Mouse (Mus musculus): ENCODE measurements around the gene Cd81.

The Cd81 gene

DNA sequence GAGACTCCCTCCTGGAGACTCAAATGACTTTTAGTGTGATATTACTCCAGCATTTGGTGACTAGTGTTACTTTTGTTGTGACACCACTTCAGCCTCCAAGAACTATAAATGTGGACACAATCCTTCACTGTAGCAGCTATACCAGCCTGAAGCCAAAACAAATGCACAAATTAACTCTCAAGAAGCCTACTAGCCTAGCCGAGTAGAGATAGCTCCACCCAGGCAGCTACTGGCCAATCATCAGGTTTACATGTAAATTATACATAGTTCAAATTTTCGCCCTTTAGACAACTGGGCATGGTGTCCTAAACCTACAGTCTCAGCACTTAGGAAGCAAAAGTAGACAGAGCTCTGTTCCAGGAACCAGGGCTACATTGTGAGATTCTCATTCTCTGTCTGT lies 1.2 kb upstream of the Cd81 start:
- no peaks in the 10 kb centered on the region for H3K27me3 ChIP-seq (ENCODE audit: control insufficient read depth, insufficient read depth, low read length, poor library complexity, severe bottlenecking)
- no peak for DNase-seq (ENCODE audit: low read depth, low spot score)
- H3K36me3 ChIP-seq (ENCODE audit: control insufficient read depth, insufficient read depth, low read length, poor library complexity, severe bottlenecking): no peaks in the 10 kb centered on the region

DNA sequence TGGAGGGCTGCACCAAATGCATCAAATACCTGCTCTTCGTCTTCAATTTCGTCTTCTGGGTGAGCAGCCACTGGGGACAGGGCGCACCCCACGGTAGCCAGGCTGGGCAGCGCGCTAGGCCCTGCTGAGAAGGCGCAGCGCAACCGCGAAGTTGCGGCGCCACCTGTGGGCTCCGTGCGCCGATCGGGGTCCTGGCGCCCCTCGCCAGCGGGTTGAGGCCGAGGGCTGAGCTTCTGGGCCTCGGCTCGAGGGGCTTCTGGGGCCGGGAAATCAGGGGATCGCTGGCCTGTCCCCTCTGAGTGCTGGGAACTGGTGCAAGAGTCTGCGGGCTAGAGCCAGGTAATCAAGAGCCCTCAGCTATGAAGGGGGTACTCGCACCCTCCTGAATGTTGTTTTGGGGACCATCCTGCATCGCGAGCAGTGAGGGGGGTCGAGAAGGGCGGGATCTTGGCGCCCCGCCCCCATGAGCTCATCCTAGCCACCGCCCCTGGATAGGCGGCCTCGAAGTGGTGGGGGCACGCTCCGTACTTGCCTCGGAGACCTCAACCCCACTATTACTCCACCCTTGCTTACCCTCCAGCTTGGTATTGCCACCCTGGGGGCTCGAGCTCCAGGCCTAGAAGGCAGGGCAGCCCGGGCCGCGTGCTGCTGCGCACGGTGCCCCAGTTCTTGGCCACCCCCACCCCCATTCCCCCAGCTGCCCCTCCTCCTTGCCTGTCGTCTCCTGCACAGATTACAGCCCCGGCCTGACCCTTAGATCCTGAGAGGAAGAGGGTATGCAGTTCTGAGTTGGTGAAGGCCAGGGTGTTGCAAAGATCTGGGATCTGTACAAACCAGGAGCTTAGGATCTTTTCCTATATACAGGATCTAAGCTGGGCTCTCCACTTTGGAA lies 715 bp downstream of the Cd81 start:
- H3K36me3 ChIP-seq (ENCODE audit: control insufficient read depth, insufficient read depth, low read length, poor library complexity, severe bottlenecking): no peaks in the 10 kb centered on the region; the same call in 1 of the 2 replicates
- peak; percentile 62 for DNase-seq (ENCODE audit: low read depth, low spot score)
- no peaks in the 10 kb centered on the region for H3K27me3 ChIP-seq (ENCODE audit: control insufficient read depth, insufficient read depth, low read length, poor library complexity, severe bottlenecking)

DNA sequence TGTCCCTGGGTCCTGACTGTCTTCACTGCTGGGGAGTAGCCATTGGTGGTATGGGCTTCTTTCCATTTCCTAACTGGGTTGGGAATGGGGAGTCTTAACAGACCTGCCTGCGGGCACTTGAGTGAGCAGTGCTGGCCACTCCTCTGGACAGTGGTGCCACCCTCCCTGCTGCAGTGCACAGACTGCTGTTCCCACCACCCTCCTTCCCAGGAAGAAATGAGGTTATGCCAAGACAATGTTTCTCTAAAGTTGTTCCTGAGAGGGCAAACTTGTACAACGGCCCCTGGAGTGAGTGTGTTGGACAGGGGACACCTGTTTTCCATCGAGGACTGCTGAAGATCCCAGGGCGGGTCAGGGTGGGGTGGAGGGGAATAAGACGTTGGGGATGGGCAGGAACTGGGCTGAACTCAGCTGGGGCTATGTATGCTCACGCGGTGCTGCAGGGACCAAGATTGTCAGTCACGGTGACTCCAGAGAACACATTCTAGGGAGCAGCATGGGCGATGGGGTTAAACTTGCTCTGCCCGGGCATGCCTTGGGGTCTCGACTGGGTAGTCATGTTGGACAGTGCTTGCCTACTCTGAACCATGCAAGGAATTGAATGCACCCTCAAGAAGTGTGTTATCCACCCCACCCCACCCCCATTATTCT lies 1.5 kb downstream of the Cd81 start:
- no peak for DNase-seq (ENCODE audit: low read depth, low spot score)
- no peaks in the 10 kb centered on the region for H3K27me3 ChIP-seq (ENCODE audit: control insufficient read depth, insufficient read depth, low read length, poor library complexity, severe bottlenecking)
- H3K36me3 ChIP-seq (ENCODE audit: control insufficient read depth, insufficient read depth, low read length, poor library complexity, severe bottlenecking): no peaks in the 10 kb centered on the region; the same call in 1 of the 2 replicates

DNA sequence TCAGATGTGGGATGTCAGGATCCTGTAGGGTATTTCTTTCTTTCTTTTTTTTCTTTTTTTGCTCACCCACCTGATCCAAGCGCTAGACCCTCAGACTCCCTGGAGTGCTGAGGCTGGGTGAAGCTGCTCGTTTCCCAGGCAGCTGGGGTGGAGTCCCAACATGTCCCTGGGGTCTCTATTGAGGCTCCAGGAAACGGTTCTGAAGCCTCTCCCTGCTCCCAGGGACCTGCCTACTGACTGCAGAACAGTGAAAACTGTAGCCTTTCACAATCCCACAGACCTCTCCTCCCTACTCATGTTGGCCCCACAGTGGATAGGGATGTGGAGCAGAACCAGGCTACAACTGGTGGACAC lies 2.0 kb downstream of the Cd81 start:
- H3K36me3 ChIP-seq (ENCODE audit: control insufficient read depth, insufficient read depth, low read length, poor library complexity, severe bottlenecking): no peaks in the 10 kb centered on the region; the same call in 1 of the 2 replicates
- no peaks in the 10 kb centered on the region for H3K27me3 ChIP-seq (ENCODE audit: control insufficient read depth, insufficient read depth, low read length, poor library complexity, severe bottlenecking)

DNA sequence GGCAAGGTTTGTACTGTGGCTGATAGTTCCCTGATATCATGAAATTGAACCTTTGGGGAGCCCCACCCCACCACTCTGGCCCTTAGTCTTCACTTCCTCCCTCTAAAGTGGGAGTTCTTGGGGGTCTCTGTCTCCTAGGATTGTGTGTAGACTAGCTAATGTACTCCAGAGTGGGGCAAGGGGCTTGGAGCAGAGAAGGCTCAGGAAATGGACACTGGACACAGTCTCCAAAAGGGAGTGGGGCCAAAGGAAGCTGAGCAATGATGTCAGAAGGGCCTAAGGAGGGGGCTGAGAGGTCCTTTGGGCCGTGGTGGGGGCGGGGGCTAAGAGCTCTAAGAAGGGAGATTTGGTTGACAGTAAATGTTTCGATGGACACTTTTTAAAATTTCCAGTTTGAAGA lies 2.5 kb downstream of the Cd81 start:
- no peaks in the 10 kb centered on the region; the same call in 1 of the 2 replicates for H3K36me3 ChIP-seq (ENCODE audit: control insufficient read depth, insufficient read depth, low read length, poor library complexity, severe bottlenecking)
- no peak for DNase-seq (ENCODE audit: low read depth, low spot score)

More for the DNA sequence above, 2.0 kb downstream of the Cd81 start:
- no peak for DNase-seq (ENCODE audit: low read depth, low spot score)

DNA sequence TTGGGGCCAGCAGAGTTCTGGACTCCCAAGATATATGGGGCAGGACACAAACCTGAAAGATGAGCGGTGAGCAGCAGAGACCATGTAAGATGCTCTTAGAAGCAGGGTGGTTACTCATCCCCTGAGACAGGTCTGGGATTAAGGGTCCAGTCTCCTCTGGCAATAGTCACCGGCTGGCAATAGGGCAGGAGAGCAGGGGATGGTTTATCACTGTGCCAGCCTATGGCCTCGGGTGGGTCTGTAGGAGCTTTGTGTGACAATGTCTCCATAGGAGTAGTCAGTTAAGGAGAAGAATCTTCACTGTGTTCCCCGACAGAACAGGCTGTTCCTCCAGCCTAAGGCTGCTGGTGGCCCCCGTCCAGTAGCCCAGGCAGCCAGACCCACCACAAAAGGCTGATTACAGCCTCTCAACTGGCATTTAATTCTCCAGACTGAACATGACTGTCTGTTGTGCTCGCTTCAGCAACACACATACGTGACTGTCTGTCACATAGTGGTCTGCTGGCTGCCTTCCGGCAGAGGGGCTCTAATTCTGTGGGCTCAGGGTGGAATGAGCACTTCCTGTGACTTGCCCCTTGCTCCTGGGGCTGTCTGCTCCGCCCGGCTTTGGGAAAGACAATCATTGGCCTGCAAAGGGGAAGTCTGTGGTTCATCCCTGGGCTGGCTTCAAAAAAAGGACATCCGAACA lies 3.1 kb downstream of the Cd81 start:
- H3K27me3 ChIP-seq (ENCODE audit: control insufficient read depth, insufficient read depth, low read length, poor library complexity, severe bottlenecking): no peaks in the 10 kb centered on the region
- DNase-seq (ENCODE audit: low read depth, low spot score): no peak
- H3K36me3 ChIP-seq (ENCODE audit: control insufficient read depth, insufficient read depth, low read length, poor library complexity, severe bottlenecking): no peaks in the 10 kb centered on the region; the same call in 1 of the 2 replicates

More for the DNA sequence above, 2.5 kb downstream of the Cd81 start:
- H3K27me3 ChIP-seq (ENCODE audit: control insufficient read depth, insufficient read depth, low read length, poor library complexity, severe bottlenecking): no peaks in the 10 kb centered on the region

DNA sequence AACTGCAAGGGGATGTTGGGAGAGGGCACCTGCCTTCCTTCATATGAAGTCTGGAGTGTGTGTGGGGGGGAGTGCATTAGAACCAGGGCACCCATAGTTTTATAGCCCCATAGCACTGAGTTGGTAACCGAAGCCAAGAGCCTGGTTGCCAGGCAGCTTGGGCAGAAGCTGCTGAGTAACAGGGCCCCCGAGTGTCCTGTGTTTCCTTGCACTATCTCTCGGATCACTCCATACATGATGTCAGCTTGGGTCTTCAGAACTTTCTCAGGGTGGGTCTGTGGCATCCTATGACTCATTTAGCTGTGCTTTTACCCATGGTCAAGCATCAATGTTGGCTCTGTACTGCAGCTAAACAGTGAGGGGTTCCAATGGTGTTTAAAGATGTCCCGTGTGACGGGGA lies 4.5 kb downstream of the Cd81 start:
- Histone ChIP-seq H3K36me3 (ENCODE audit: control insufficient read depth, insufficient read depth, low read length, poor library complexity, severe bottlenecking) (peaks cover under 1% of the 10 kb centered on the region), H3K27me3 (ENCODE audit: control insufficient read depth, insufficient read depth, low read length, poor library complexity, severe bottlenecking) (no peaks in the 10 kb centered on the region)
- no peak for DNase-seq (ENCODE audit: low read depth, low spot score)

DNA sequence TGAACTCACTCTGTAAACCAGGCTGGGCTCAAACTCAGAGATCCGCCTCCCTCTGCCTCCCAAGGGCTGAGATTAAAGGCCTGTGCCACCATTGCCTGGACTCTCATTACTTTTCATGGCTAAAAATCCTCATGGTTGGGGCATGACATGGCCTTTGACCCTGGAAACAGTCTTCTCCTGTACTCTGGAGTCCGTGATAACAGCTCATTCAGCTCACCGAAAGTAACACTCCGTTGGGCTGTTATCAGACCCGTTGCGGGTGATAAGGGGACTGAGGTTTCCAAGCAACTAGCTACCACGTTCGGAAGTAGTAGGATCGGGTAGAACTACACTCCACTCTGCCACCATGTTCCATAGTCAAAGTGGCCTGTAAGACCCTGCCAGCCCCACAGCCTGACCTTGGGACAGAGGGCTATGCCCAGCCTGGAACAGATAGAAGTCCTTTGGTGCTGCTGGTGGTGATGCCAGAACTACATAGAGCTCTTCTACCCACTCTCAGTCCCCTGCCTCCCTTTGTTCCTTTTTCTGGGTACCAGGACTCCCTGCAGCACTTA lies 5.2 kb downstream of the Cd81 start:
- no peak for DNase-seq (ENCODE audit: low read depth, low spot score)
- H3K36me3 ChIP-seq (ENCODE audit: control insufficient read depth, insufficient read depth, low read length, poor library complexity, severe bottlenecking): peaks cover 2% of the 10 kb centered on the region
- no peaks in the 10 kb centered on the region for H3K27me3 ChIP-seq (ENCODE audit: control insufficient read depth, insufficient read depth, low read length, poor library complexity, severe bottlenecking)

DNA sequence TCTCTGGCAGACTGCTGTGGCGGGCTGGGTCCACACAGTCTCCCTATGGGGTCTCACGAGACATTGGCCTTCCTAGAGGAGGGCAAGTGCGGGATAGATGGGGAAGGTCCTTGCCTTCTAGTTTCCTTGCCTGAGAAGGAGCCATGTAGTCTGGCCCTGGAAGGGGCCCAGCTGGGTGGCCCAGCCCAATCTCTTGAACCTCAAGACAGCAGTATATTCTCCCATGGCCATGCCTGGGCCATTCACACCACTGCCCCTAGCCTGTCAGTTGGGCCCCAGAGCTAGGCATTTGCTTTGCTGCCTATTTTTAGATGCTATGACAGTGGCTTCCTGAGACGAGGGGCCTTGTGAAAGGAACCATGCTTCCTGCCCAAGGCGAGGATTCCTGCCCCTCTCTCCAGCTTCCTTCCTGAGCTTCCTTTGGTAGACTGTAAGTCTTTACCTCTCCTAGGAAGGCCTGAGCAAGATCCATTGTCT lies 5.7 kb downstream of the Cd81 start:
- Histone ChIP-seq H3K36me3 (ENCODE audit: control insufficient read depth, insufficient read depth, low read length, poor library complexity, severe bottlenecking) (peaks cover 5% of the 10 kb centered on the region), H3K27me3 (ENCODE audit: control insufficient read depth, insufficient read depth, low read length, poor library complexity, severe bottlenecking) (no peaks in the 10 kb centered on the region)
- DNase-seq (ENCODE audit: low read depth, low spot score): no peak

DNA sequence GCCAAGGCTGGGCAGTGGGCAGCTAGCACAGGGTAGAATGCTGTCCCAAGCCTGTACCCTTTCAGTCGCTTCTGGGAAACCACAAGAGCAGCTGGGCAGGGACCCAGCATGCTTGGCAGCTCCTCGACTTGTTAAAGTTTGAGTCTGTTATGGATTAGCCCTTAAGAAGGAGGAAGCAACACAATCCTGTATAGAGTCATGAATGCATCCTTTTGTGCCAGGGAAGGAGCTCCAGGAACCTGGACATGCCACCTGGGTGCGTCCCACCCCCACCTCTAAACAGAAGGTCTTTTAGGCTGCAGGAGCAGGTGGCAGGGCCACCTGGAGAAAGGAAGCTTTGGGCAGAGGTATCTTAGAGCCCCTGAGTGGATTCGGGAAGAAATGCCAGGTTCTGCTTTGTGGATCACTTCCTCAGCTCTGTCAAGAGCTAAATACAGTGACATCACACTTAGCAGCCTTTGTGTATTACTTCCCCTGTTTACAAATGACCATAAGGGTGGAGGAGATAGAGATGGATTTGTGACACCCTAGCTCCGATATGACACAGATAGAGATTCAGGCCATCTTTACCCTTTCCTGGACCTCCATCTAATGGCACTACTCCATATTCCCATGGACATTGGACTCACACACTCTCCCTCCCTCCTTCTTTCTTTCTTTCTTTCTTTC lies 6.8 kb downstream of the Cd81 start:
- DNase-seq (ENCODE audit: low read depth, low spot score): no peak
- Histone ChIP-seq H3K27me3 (ENCODE audit: control insufficient read depth, insufficient read depth, low read length, poor library complexity, severe bottlenecking) (no peaks in the 10 kb centered on the region), H3K36me3 (ENCODE audit: control insufficient read depth, insufficient read depth, low read length, poor library complexity, severe bottlenecking) (peaks cover 5% of the 10 kb centered on the region)

DNA sequence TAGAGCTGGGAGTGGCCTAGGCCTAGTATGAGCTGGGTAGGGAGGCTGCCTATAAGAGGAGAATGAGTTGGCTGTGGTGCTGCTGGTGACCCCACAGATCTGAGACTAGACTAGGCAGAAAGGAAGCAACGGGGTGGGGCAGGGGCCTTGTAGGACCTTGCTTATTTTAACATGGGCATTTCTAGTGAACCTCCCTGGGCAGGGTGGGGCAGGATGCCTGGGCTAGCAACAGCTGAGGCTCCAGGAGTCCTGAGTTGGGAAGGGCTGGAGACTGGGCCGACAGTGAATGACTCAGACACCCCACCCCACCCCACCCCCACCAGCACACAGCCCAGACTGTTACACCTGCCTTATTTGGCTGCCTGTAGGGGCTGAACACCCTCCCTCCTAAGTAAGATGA lies 10.2 kb downstream of the Cd81 start:
- DNase-seq (ENCODE audit: low read depth, low spot score): no peak
- Histone ChIP-seq H3K27me3 (ENCODE audit: control insufficient read depth, insufficient read depth, low read length, poor library complexity, severe bottlenecking) (no peaks in the 10 kb centered on the region), H3K36me3 (ENCODE audit: control insufficient read depth, insufficient read depth, low read length, poor library complexity, severe bottlenecking) (peaks cover 8% of the 10 kb centered on the region)

DNA sequence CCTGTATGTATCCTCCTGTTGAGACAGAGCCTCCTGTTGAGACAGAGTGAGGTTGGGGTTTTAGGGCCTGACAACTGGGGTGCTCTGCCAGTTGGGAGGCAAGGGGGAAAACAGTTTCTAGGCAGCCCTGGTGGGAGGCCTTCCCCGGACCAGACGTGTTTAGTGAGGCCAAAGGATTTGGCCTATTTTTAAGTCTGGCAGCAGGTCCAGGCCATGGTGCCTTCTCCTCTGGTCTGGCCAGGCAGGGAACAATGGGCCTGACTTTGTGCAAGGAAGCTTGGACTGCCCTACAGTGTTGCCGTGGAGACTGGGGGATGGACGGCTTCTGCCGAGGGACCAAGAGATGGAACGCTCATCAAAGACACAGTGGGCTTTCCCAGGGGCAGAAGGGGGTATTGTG lies 11.7 kb downstream of the Cd81 start:
- no peak for DNase-seq (ENCODE audit: low read depth, low spot score)
- H3K27me3 ChIP-seq (ENCODE audit: control insufficient read depth, insufficient read depth, low read length, poor library complexity, severe bottlenecking): no peaks in the 10 kb centered on the region
- H3K36me3 ChIP-seq (ENCODE audit: control insufficient read depth, insufficient read depth, low read length, poor library complexity, severe bottlenecking): peaks cover 8% of the 10 kb centered on the region

DNA sequence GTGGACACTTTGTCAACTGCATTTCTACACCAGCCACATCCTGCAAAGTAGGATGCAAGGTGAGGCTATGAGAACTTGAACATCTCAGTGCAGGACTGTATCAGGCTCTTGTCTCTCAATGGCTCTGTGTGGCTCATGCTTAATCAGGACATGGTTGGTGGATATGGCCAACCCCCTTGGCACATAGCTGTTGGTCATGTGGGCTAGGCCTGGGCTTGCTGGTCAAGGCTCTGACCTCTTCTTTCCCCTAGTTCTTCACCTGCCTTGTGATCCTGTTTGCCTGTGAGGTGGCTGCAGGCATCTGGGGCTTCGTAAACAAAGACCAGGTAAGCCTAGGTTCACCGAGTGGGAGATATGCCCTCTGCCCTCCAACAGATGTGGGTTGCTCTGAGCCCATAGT lies 13.2 kb downstream of the Cd81 start:
- Histone ChIP-seq H3K36me3 (ENCODE audit: control insufficient read depth, insufficient read depth, low read length, poor library complexity, severe bottlenecking) (peaks cover 8% of the 10 kb centered on the region), H3K27me3 (ENCODE audit: control insufficient read depth, insufficient read depth, low read length, poor library complexity, severe bottlenecking) (no peaks in the 10 kb centered on the region)
- no peak for DNase-seq (ENCODE audit: low read depth, low spot score)

DNA sequence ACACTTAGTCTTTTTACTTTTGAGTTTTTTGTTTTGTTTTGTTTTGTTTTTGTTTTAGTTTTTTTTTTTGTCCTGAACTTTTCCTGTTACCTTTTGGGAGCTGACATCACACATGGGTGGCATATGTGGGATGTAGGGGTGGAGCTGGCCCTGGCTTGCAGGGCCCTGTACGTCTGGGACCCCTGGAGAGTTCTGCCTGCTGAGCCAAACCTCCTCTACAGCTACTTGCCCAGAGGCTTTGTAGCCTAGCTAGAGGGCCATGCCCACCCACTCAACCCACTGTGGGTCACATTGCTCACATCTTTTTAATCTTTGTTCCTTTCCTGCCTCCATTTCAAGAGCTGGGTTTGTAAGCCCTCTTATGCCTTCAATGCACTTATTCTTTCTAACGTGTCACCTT lies 14.9 kb downstream of the Cd81 start:
- DNase-seq (ENCODE audit: low read depth, low spot score): no peak
- Histone ChIP-seq H3K36me3 (ENCODE audit: control insufficient read depth, insufficient read depth, low read length, poor library complexity, severe bottlenecking) (peaks cover 7% of the 10 kb centered on the region), H3K27me3 (ENCODE audit: control insufficient read depth, insufficient read depth, low read length, poor library complexity, severe bottlenecking) (no peaks in the 10 kb centered on the region)

Measured in splenic B cell, adult 2 months (primary cell).